Mouse (Mus musculus) gastrocnemius, postnatal 25 days (tissue): ENCODE data around the gene Tent5a. TPM values are rescaled to one million over a fixed set of nuclear protein-coding genes. Genes with fewer than 3 reads are reported as not detected.

Source experiments
- DNase-seq: peaks from one replicate; pipeline ENCODE4 v3.0.0; 2022
- total RNA-seq, 2 experiments: library from RNA; stranded (reverse); gene quantifications; 1 replicate in 1 of 2; 2 replicates in 1 of 2; pipeline ENCODE4 v1.2.3; 2021

Tent5a gene
- total RNA-seq, 2 experiments from 2014 or later, result 3.5 TPM

DNA sequence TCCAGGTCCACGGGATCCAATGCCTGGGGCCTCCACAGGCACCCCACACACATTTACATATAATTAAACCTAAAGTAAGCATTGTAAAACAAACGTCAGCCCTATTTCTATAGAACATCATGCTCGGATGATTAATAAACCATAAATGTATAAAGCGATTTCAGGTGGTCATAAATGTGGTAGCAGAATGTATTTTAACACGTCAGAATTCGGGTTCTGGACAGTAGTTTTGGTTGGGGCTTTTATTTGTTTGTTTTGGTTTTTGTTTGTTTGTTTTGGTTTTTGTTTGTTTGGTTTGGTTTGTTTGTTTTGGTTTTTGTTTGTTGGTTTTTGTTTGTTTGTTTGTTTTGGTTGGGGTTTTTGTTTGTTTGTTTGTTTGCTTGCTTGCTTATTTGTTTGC lies 14.7 kb downstream of the Tent5a start, which contains the start of gene Gm11114:
Gene Gm11114, plus strand, starts transcription at position 301 of the 400 bp plus-strand sequence.
- DNase-seq, result no peak

DNA sequence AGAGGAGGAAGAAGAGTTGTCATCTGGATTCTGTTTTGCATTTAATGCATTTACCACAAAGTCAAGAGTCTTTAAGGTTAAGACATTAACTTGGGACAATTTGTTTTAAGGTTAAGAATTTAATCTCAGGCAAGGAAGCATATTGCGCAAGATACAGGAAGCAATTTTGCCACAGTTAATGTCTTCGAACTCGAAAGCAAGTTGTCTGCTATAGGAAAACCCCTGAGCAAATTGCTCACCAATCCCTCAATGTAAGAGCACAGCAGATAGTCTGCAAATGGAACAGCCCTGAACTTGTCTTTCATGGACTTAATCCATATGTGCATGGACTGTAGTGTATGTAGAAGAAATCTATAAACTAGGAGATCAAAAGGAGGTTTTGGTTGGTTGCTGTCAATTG lies 23.8 kb downstream of the Tent5a start:
- DNase-seq, result no peak

DNA sequence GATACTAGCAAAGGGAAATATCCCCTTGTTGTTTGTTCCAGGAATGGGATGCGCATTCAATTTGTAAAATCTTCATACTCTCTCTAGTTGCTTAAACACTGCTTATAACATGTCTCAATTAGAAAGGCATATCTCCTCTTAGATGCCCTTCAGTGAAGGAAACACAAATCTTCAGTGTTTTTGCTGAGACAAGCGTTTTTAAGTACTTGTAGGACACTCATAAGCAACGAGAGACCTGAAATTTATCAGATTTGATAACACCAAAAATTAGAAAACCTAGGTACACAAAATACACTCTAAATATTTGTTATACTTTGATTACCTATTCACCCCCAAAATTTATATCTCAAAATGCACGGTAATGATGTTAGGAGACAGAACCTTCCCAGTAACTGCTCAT lies 24.3 kb downstream of the Tent5a start:
- DNase-seq, result no peak

DNA sequence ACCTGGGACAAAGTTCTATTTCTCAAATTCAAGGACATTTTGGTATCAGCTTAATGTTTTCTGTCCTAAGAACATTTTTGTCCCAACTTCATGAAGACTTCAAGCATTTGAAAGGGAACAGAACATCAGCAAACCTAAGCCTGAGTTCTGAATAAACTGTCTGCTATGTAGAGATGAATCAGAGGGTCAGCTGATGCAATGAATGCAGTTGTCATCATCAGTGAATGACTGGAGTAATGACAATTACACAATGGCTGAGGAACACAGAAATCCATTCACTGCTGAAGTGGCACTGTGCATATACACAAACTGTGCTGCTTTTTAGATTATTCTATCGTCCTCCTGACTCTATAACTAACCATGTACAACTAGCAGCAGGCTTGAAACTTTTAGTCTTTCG lies 53.0 kb downstream of the Tent5a start:
- DNase-seq, result no peak

Other genes with a start within 250 kb of the Tent5a start
- gene Gm11114, start 14.6 kb downstream of the Tent5a start, total RNA-seq, result not detected